Mouse (Mus musculus) limb, embryonic 13.5 days (tissue): Measurements from ENCODE around the gene Tex19.2. TPM values are rescaled to one million over a fixed set of nuclear protein-coding genes. Genes with fewer than 3 reads are reported as not detected.

Experiments
- ATAC-seq: fragments of 200-750 bp; cut with Nextera tagmentation; 2 replicates; pipeline ENCODE4 v1.8.0; 2017; ENCODE audit warnings: low read depth, moderate number of reproducible peaks, moderate TSS enrichment; ENCODE audit not compliant: low FRiP score
- H3K27ac ChIP-seq: fragments of 300-500 bp; sonication (generic); 2 replicates; pipeline ENCODE4 v1.5.1; 2015; ENCODE audit warnings: inconsistent platforms, mild to moderate bottlenecking, moderate library complexity
- H3K27me3 ChIP-seq: fragments of 300-500 bp; sonication (generic); 2 replicates; pipeline ENCODE4 v1.6.1; 2015; ENCODE audit warnings: mild to moderate bottlenecking, inconsistent platforms
- H3K36me3 ChIP-seq: fragments of 300-500 bp; sonication (generic); 2 replicates; pipeline ENCODE4 v1.6.1; 2015; ENCODE audit warnings: inconsistent platforms, mild to moderate bottlenecking, moderate library complexity
- H3K4me1 ChIP-seq: fragments of 300-500 bp; sonication (generic); 2 replicates; pipeline ENCODE4 v1.6.1; 2015; ENCODE audit warnings: inconsistent platforms
- H3K4me2 ChIP-seq: fragments of 300-500 bp; sonication (generic); replicated peaks from 2 replicates; pipeline ENCODE4 v1.6.1; 2015; ENCODE audit warnings: inconsistent platforms, mild to moderate bottlenecking, moderate library complexity
- H3K4me3 ChIP-seq: fragments of 300-500 bp; sonication (generic); 2 replicates; pipeline ENCODE4 v1.5.1; 2015; ENCODE audit warnings: moderate library complexity, mild to moderate bottlenecking, inconsistent platforms
- H3K9ac ChIP-seq: fragments of 300-500 bp; sonication (generic); 2 replicates; pipeline ENCODE4 v1.6.1; 2015; ENCODE audit warnings: mild to moderate bottlenecking, inconsistent platforms
- H3K9me3 ChIP-seq: fragments of 300-500 bp; sonication (generic); 2 replicates; pipeline ENCODE4 v1.6.1; 2016; ENCODE audit warnings: inconsistent platforms
- WGBS: fragments of 180-500 bp; shearing (Covaris S2); methylation state at CpG from one replicate; pipeline ENCODE4 v1.1.7; 2015; 5-methylcytosine and 5-hydroxymethylcytosine counted together
- polyA plus RNA-seq: library from polyadenylated mRNA; unstranded; fragments of >200 nt; fragmentation: Nextera tagmentation; extraction: Ambion mirVana; gene quantifications from 2 replicates; pipeline ENCODE4 v1.2.1, GENCODE M21; 2015

Gene Tex19.2
- polyA plus RNA-seq, 1 experiment from 2014 or later, result not detected

- no peak for ATAC-seq
- Histone ChIP-seq H3K36me3 (no peaks in the 10 kb centered on the region), H3K27ac (no peak overlapping the region)
These were observed 11.1 kb upstream of the Tex19.2 start for GRCm38 (mm10) chr11:121129616-121130015.

GRCm38 (mm10) chr11:121127441-121127840 is 9.0 kb upstream of the Tex19.2 start:
- Histone ChIP-seq H3K36me3 (no peaks in the 10 kb centered on the region), H3K4me2 (no peak overlapping the region), H3K9me3 (no peaks in the 10 kb centered on the region), H3K27ac (no peak overlapping the region), H3K27me3 (no peaks in the 10 kb centered on the region), H3K4me3 (no peak overlapping the region), H3K4me1 (no peaks in the 10 kb centered on the region), H3K9ac (no peak overlapping the region)
- ATAC-seq, result no peak
- 92% methylated on average over 3 of the region's 3 CpGs for WGBS

More at GRCm38 (mm10) chr11:121129616-121130015, 11.1 kb upstream of the Tex19.2 start:
- no peak overlapping the region for H3K4me2 ChIP-seq
- H3K4me3 ChIP-seq, result no peak overlapping the region
- WGBS, result 52% methylated on average over 1 of the region's 1 CpGs
- no peaks in the 10 kb centered on the region for H3K27me3 ChIP-seq
- H3K4me1 ChIP-seq, result no peaks in the 10 kb centered on the region
- H3K9ac ChIP-seq, result no peak overlapping the region
- no peaks in the 10 kb centered on the region for H3K9me3 ChIP-seq

GRCm38 (mm10) chr11:121126395-121126794 is 7.9 kb upstream of the Tex19.2 start:
- Histone ChIP-seq H3K27me3 (no peaks in the 10 kb centered on the region), H3K4me3 (no peak overlapping the region)
- 81% methylated on average over 1 of the region's 1 CpGs for WGBS

GRCm38 (mm10) chr11:121125522-121126172 is 7.2 kb upstream of the Tex19.2 start:
- Histone ChIP-seq H3K36me3 (no peaks in the 10 kb centered on the region), H3K27me3 (no peaks in the 10 kb centered on the region), H3K9ac (no peak overlapping the region), H3K4me3 (no peak overlapping the region), H3K9me3 (no peaks in the 10 kb centered on the region), H3K4me2 (no peak overlapping the region), H3K27ac (no peak overlapping the region), H3K4me1 (no peaks in the 10 kb centered on the region)
- ATAC-seq, result no peak
- WGBS, result 90% methylated on average over 3 of the region's 3 CpGs

More at GRCm38 (mm10) chr11:121126395-121126794, 7.9 kb upstream of the Tex19.2 start:
- ATAC-seq, result no peak
- Histone ChIP-seq H3K4me1 (no peaks in the 10 kb centered on the region), H3K9me3 (no peaks in the 10 kb centered on the region), H3K27ac (no peak overlapping the region), H3K9ac (no peak overlapping the region), H3K4me2 (no peak overlapping the region), H3K36me3 (no peaks in the 10 kb centered on the region)

- H3K27me3 ChIP-seq, result no peaks in the 10 kb centered on the region
- no peak for ATAC-seq
- H3K4me1 ChIP-seq, result no peaks in the 10 kb centered on the region
- no peaks in the 10 kb centered on the region for H3K36me3 ChIP-seq
- H3K9ac ChIP-seq, result no peak overlapping the region
- 85% methylated on average over 4 of the region's 4 CpGs for WGBS
- no peak overlapping the region for H3K27ac ChIP-seq
- H3K9me3 ChIP-seq, result no peaks in the 10 kb centered on the region
- H3K4me2 ChIP-seq, result no peak overlapping the region
- no peak overlapping the region for H3K4me3 ChIP-seq
These were observed 5.0 kb upstream of the Tex19.2 start for GRCm38 (mm10) chr11:121123438-121123837.

GRCm38 (mm10) chr11:121122024-121122670 is 3.7 kb upstream of the Tex19.2 start:
- H3K9me3 ChIP-seq, result no peaks in the 10 kb centered on the region
- no peaks in the 10 kb centered on the region for H3K4me1 ChIP-seq
- H3K4me2 ChIP-seq, result no peak overlapping the region
- H3K27ac ChIP-seq, result no peak overlapping the region
- H3K36me3 ChIP-seq, result no peaks in the 10 kb centered on the region
- H3K9ac ChIP-seq, result no peak overlapping the region
- no peak overlapping the region for H3K4me3 ChIP-seq
- ATAC-seq, result no peak
- 75% methylated on average over 2 of the region's 2 CpGs for WGBS
- no peaks in the 10 kb centered on the region for H3K27me3 ChIP-seq

- no peak for ATAC-seq
- WGBS, result 85% methylated on average over 3 of the region's 3 CpGs
- H3K4me2 ChIP-seq, result no peak overlapping the region
- H3K4me1 ChIP-seq, result no peaks in the 10 kb centered on the region
- no peaks in the 10 kb centered on the region for H3K36me3 ChIP-seq
- H3K4me3 ChIP-seq, result no peak overlapping the region
- no peak overlapping the region for H3K27ac ChIP-seq
- no peaks in the 10 kb centered on the region for H3K27me3 ChIP-seq
- no peak overlapping the region for H3K9ac ChIP-seq
- H3K9me3 ChIP-seq, result no peaks in the 10 kb centered on the region
These were observed 2.7 kb upstream of the Tex19.2 start for GRCm38 (mm10) chr11:121121151-121121550.

GRCm38 (mm10) chr11:121118106-121118505 is 371 bp downstream of the Tex19.2 start:
- H3K9ac ChIP-seq, result no peak overlapping the region
- H3K4me1 ChIP-seq, result no peaks in the 10 kb centered on the region
- no peak for ATAC-seq
- no peaks in the 10 kb centered on the region for H3K27me3 ChIP-seq
- no peaks in the 10 kb centered on the region for H3K36me3 ChIP-seq
- H3K4me2 ChIP-seq, result no peak overlapping the region
- H3K4me3 ChIP-seq, result no peak overlapping the region
- H3K9me3 ChIP-seq, result no peaks in the 10 kb centered on the region
- 94% methylated on average over 18 of the region's 18 CpGs for WGBS
- no peak overlapping the region for H3K27ac ChIP-seq

GRCm38 (mm10) chr11:121112091-121112775 is 6.2 kb downstream of the Tex19.2 start:
- H3K27ac ChIP-seq, result no peak overlapping the region
- H3K4me1 ChIP-seq, result no peaks in the 10 kb centered on the region; the same call in 1 of the 2 replicates
- H3K9ac ChIP-seq, result no peak overlapping the region
- no peaks in the 10 kb centered on the region for H3K36me3 ChIP-seq
- no peaks in the 10 kb centered on the region for H3K27me3 ChIP-seq
- no peak overlapping the region for H3K4me2 ChIP-seq
- no peaks in the 10 kb centered on the region for H3K9me3 ChIP-seq
- WGBS, result 80% methylated on average over 5 of the region's 5 CpGs
- H3K4me3 ChIP-seq, result no peak overlapping the region
- ATAC-seq, result no peak

- Histone ChIP-seq H3K4me2 (no peak overlapping the region), H3K36me3 (no peaks in the 10 kb centered on the region), H3K4me3 (no peak overlapping the region), H3K27me3 (no peaks in the 10 kb centered on the region), H3K9ac (no peak overlapping the region), H3K4me1 (no peaks in the 10 kb centered on the region; the same call in 1 of the 2 replicates), H3K9me3 (no peaks in the 10 kb centered on the region), H3K27ac (no peak overlapping the region)
- ATAC-seq, result no peak
- 63% methylated on average over 1 of the region's 1 CpGs for WGBS
These were observed 6.9 kb downstream of the Tex19.2 start for GRCm38 (mm10) chr11:121111601-121112000.

- no peaks in the 10 kb centered on the region for H3K27me3 ChIP-seq
- no peaks in the 10 kb centered on the region for H3K9me3 ChIP-seq
- H3K9ac ChIP-seq, result no peak overlapping the region
- H3K4me3 ChIP-seq, result no peak overlapping the region
- no peak overlapping the region for H3K27ac ChIP-seq
- no peak overlapping the region for H3K4me2 ChIP-seq
- no peaks in the 10 kb centered on the region for H3K36me3 ChIP-seq
- ATAC-seq, result no peak
- H3K4me1 ChIP-seq, result no peaks in the 10 kb centered on the region; the same call in 1 of the 2 replicates
- 76% methylated on average over 3 of the region's 3 CpGs for WGBS
These were observed 7.4 kb downstream of the Tex19.2 start for GRCm38 (mm10) chr11:121111051-121111450.

GRCm38 (mm10) chr11:121109986-121110385 is 8.5 kb downstream of the Tex19.2 start:
- Histone ChIP-seq H3K4me3 (no peak overlapping the region), H3K4me1 (no peaks in the 10 kb centered on the region; the same call in 1 of the 2 replicates), H3K36me3 (no peaks in the 10 kb centered on the region), H3K27ac (no peak overlapping the region), H3K27me3 (no peaks in the 10 kb centered on the region), H3K9ac (no peak overlapping the region), H3K9me3 (no peaks in the 10 kb centered on the region), H3K4me2 (no peak overlapping the region)
- no peak for ATAC-seq
- 29% methylated on average over 2 of the region's 2 CpGs for WGBS
